Mouse (Mus musculus) midbrain, embryonic 11.5 days (tissue): ENCODE results near the gene BC037034. TPM values are rescaled to one million over a fixed set of nuclear protein-coding genes. Genes with fewer than 3 reads are reported as not detected.
A peak's percentile ranks its signal among the peaks of the same experiment; 100 is the strongest.

ENCODE experiments used
- ATAC-seq: fragments of 200-750 bp; cut with Nextera tagmentation; 2 replicates; pipeline ENCODE4 v1.8.0; 2017; ENCODE audit warnings: moderate TSS enrichment, moderate library complexity; ENCODE audit not compliant: low FRiP score
- DNase-seq: peaks from one replicate; pipeline ENCODE4 v3.0.0; 2015; ENCODE audit warnings: low spot score; ENCODE audit errors: missing footprints
- H3K27ac ChIP-seq: fragments of 300-500 bp; sonication (generic); 2 replicates; pipeline ENCODE4 v1.5.1; 2014; ENCODE audit warnings: low read depth, low read length
- H3K27me3 ChIP-seq: fragments of 300-500 bp; sonication (generic); 2 replicates; pipeline ENCODE4 v1.6.1; 2014; ENCODE audit warnings: mild to moderate bottlenecking, low read length, moderate library complexity, mixed read lengths; ENCODE audit not compliant: control insufficient read depth, insufficient read depth
- H3K36me3 ChIP-seq: fragments of 300-500 bp; sonication (generic); 2 replicates; pipeline ENCODE4 v1.6.1; 2014; ENCODE audit warnings: mild to moderate bottlenecking, low read length, moderate library complexity, mixed read lengths; ENCODE audit not compliant: control insufficient read depth, insufficient read depth
- H3K4me1 ChIP-seq: fragments of 300-500 bp; sonication (generic); 2 replicates; pipeline ENCODE4 v1.6.1; 2014; ENCODE audit warnings: low read length; ENCODE audit not compliant: control insufficient read depth, insufficient read depth
- H3K4me2 ChIP-seq: fragments of 300-500 bp; sonication (generic); 2 replicates; pipeline ENCODE4 v1.6.1; 2014; ENCODE audit warnings: mild to moderate bottlenecking, moderate library complexity
- H3K4me3 ChIP-seq: fragments of 300-500 bp; sonication (generic); 2 replicates; pipeline ENCODE4 v1.5.1; 2014; ENCODE audit warnings: low read depth, low read length
- H3K9ac ChIP-seq: fragments of 300-500 bp; sonication (generic); 2 replicates; pipeline ENCODE4 v1.6.1; 2014; ENCODE audit warnings: low read length
- H3K9me3 ChIP-seq: fragments of 300-500 bp; sonication (generic); 2 replicates; pipeline ENCODE4 v1.6.1; 2016; ENCODE audit warnings: low read length; ENCODE audit not compliant: control insufficient read depth
- WGBS: fragments of 180-500 bp; shearing (Covaris S2); extraction: QIAGEN DNeasy Blood & Tissue Kit; methylation state at CpG from one replicate; pipeline ENCODE4 v1.1.7; 2014; 5-methylcytosine and 5-hydroxymethylcytosine counted together
- polyA plus RNA-seq: library from polyadenylated mRNA; unstranded; fragments of >200 nt; fragmentation: Nextera tagmentation; extraction: Ambion mirVana; gene quantifications from 2 replicates; pipeline ENCODE4 v1.2.1, GENCODE M21; 2014

The BC037034 gene
- polyA plus RNA-seq, 1 experiment from 2014 or later, result 5.0 TPM

GRCm38 (mm10) chr5:138267114-138267513 lies 3.3 kb upstream of the BC037034 start:
- H3K36me3 ChIP-seq, result peaks cover 3% of the 10 kb centered on the region; the same call in 1 of the 2 replicates
- DNase-seq (no peak), ATAC-seq (no peak)
- H3K4me2 ChIP-seq, result no peak overlapping the region
- H3K27ac ChIP-seq, result no peak overlapping the region
- no peaks in the 10 kb centered on the region; the same call in 1 of the 2 replicates for H3K27me3 ChIP-seq
- H3K4me1 ChIP-seq, result peaks cover 21% of the 10 kb centered on the region
- H3K9me3 ChIP-seq, result no peaks in the 10 kb centered on the region
- no peak overlapping the region for H3K9ac ChIP-seq
- no peak overlapping the region for H3K4me3 ChIP-seq
- WGBS, result 89% methylated on average over 3 of the region's 3 CpGs

- no peak overlapping the region for H3K27ac ChIP-seq
- peaks cover 16% of the 10 kb centered on the region for H3K4me1 ChIP-seq
- ATAC-seq, result no peak
- H3K4me2 ChIP-seq, result no peak overlapping the region
- DNase-seq, result no peak
- no peak overlapping the region for H3K4me3 ChIP-seq
- no peaks in the 10 kb centered on the region for H3K27me3 ChIP-seq
- H3K9ac ChIP-seq, result no peak overlapping the region
- H3K36me3 ChIP-seq, result peaks cover 13% of the 10 kb centered on the region; the same call in 1 of the 2 replicates
- H3K9me3 ChIP-seq, result no peaks in the 10 kb centered on the region
- 91% methylated on average over 4 of the region's 4 CpGs for WGBS
These were observed 1.9 kb upstream of the BC037034 start for GRCm38 (mm10) chr5:138265712-138266111.

- H3K27me3 ChIP-seq, result no peaks in the 10 kb centered on the region
- peaks cover 28% of the 10 kb centered on the region for H3K36me3 ChIP-seq
- peak overlapping the region; percentile 66 for H3K4me3 ChIP-seq
- H3K4me2 ChIP-seq, result peak overlapping the region; percentile 93
- peak overlapping the region; percentile 81 for H3K9ac ChIP-seq
- no peaks in the 10 kb centered on the region for H3K9me3 ChIP-seq
- ATAC-seq (no peak), DNase-seq (no peak)
- H3K27ac ChIP-seq, result no peak overlapping the region
- 18% methylated on average over 6 of the region's 6 CpGs for WGBS
- H3K4me1 ChIP-seq, result peaks cover 16% of the 10 kb centered on the region
These were observed 360 bp upstream of the BC037034 start for GRCm38 (mm10) chr5:138264207-138264578.

- no peak overlapping the region for H3K27ac ChIP-seq
- WGBS, result 71% methylated on average over 18 of the region's 18 CpGs
- ATAC-seq (no peak), DNase-seq (no peak)
- H3K9ac ChIP-seq, result peak overlapping the region; percentile 81
- H3K4me3 ChIP-seq, result peak overlapping the region; percentile 66
- H3K36me3 ChIP-seq, result peaks cover 28% of the 10 kb centered on the region
- no peaks in the 10 kb centered on the region for H3K27me3 ChIP-seq
- H3K4me1 ChIP-seq, result peaks cover 16% of the 10 kb centered on the region
- H3K9me3 ChIP-seq, result no peaks in the 10 kb centered on the region
- H3K4me2 ChIP-seq, result peak overlapping the region; percentile 93
These were observed 1.1 kb downstream of the BC037034 start for GRCm38 (mm10) chr5:138262582-138263240.

- Histone ChIP-seq H3K27ac (no peak overlapping the region), H3K9ac (no peak overlapping the region), H3K36me3 (peaks cover 28% of the 10 kb centered on the region), H3K27me3 (no peaks in the 10 kb centered on the region), H3K4me3 (no peak overlapping the region), H3K4me1 (peaks cover 16% of the 10 kb centered on the region), H3K9me3 (no peaks in the 10 kb centered on the region), H3K4me2 (no peak overlapping the region)
- WGBS, result 79% methylated on average over 4 of the region's 4 CpGs
- ATAC-seq (no peak), DNase-seq (no peak)
These were observed 1.8 kb downstream of the BC037034 start for GRCm38 (mm10) chr5:138262001-138262400.

GRCm38 (mm10) chr5:138260834-138261233 lies 3.0 kb downstream of the BC037034 start:
- H3K36me3 ChIP-seq, result peaks cover 25% of the 10 kb centered on the region
- no peak for ATAC-seq
- H3K9me3 ChIP-seq, result no peaks in the 10 kb centered on the region
- peaks cover 21% of the 10 kb centered on the region for H3K4me1 ChIP-seq
- H3K4me2 ChIP-seq, result no peak overlapping the region
- H3K27me3 ChIP-seq, result no peaks in the 10 kb centered on the region
- no peak overlapping the region for H3K4me3 ChIP-seq
- H3K9ac ChIP-seq, result no peak overlapping the region
- no peak overlapping the region for H3K27ac ChIP-seq
- no peak for DNase-seq
- WGBS, result 92% methylated on average over 11 of the region's 11 CpGs

- no peak for DNase-seq
- H3K36me3 ChIP-seq, result peaks cover 25% of the 10 kb centered on the region
- WGBS, result 90% methylated on average over 10 of the region's 10 CpGs
These were observed 3.8 kb downstream of the BC037034 start for GRCm38 (mm10) chr5:138260051-138260450.

GRCm38 (mm10) chr5:138258993-138259392 lies 4.8 kb downstream of the BC037034 start:
- no peaks in the 10 kb centered on the region for H3K27me3 ChIP-seq
- DNase-seq (no peak), ATAC-seq (no peak)
- H3K36me3 ChIP-seq, result peaks cover 25% of the 10 kb centered on the region
- H3K27ac ChIP-seq, result no peak overlapping the region
- no peak overlapping the region for H3K4me2 ChIP-seq
- no peak overlapping the region for H3K9ac ChIP-seq
- no peak overlapping the region for H3K4me3 ChIP-seq
- 89% methylated on average over 7 of the region's 7 CpGs for WGBS
- no peaks in the 10 kb centered on the region for H3K9me3 ChIP-seq
- H3K4me1 ChIP-seq, result peaks cover 19% of the 10 kb centered on the region

More at GRCm38 (mm10) chr5:138260051-138260450, 3.8 kb downstream of the BC037034 start:
- H3K4me1 ChIP-seq, result peaks cover 23% of the 10 kb centered on the region
- H3K9me3 ChIP-seq, result no peaks in the 10 kb centered on the region
- no peaks in the 10 kb centered on the region for H3K27me3 ChIP-seq
- H3K9ac ChIP-seq, result no peak overlapping the region
- H3K27ac ChIP-seq, result no peak overlapping the region
- H3K4me2 ChIP-seq, result no peak overlapping the region
- H3K4me3 ChIP-seq, result no peak overlapping the region
- ATAC-seq, result no peak

GRCm38 (mm10) chr5:138258542-138258941 lies 5.3 kb downstream of the BC037034 start:
- WGBS, result 97% methylated on average over 6 of the region's 6 CpGs
- H3K27ac ChIP-seq, result no peak overlapping the region
- no peak overlapping the region for H3K9ac ChIP-seq
- no peak overlapping the region for H3K4me3 ChIP-seq
- ATAC-seq, result no peak
- H3K4me2 ChIP-seq, result no peak overlapping the region
- peaks cover 25% of the 10 kb centered on the region for H3K36me3 ChIP-seq
- no peak for DNase-seq
- no peaks in the 10 kb centered on the region for H3K9me3 ChIP-seq
- no peaks in the 10 kb centered on the region for H3K27me3 ChIP-seq
- peaks cover 19% of the 10 kb centered on the region for H3K4me1 ChIP-seq
